Mouse (Mus musculus) spleen, adult 2 months (tissue): ENCODE measurements around the gene Cbln4.

ENCODE experiments used
- CTCF ChIP-seq: fragments of 200-500 bp; IDR thresholded peaks from 2 replicates; pipeline ENCODE4 v1.5.1; 2011; ENCODE audit warnings: mild to moderate bottlenecking, inconsistent platforms; ENCODE audit not compliant: insufficient read depth, insufficient read length, insufficient replicate concordance; ENCODE audit errors: extremely low read depth
- POLR2A ChIP-seq: fragments of 200-500 bp; IDR thresholded peaks from 2 replicates; pipeline ENCODE4 v1.6.1; 2011; ENCODE audit warnings: low read depth, low read length, inconsistent platforms

- TF ChIP-seq CTCF (no peak), POLR2A (no peak)
These were observed 2.7 kb upstream of the Cbln4 start for GRCm38 (mm10) chr2:172046002-172046401.
